Mouse (Mus musculus): ENCODE measurements around the gene 2900026A02Rik. TPM values are rescaled to one million over a fixed set of nuclear protein-coding genes. Genes with fewer than 3 reads are reported as not detected.
A peak's percentile ranks its signal among the peaks of the same experiment; 100 is the strongest.

2900026A02Rik gene
- polyA plus RNA-seq, 1 experiment from 2014 or later, result 26.0 TPM

DNA sequence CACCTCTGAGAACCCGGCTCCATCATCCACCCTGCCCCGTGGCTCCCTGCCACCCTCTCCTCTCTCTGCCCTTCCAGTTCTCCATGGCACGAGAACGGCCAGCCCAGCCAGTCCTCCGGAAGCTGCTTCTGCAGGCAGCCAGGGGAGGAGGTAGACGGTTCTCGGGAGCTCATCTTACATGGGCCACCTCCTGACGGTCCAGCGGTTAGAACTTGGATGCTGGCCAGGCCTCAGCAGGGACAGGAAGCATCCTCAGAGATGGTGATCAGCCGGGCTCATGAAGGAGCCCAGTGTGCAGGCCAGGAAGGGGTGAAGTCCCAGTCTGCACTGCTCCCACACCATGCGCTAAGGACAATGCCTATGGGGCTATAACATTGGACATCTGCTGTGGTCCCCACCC lies 6.6 kb downstream of the 2900026A02Rik start:
- ChIA-PET CTCF (interaction anchor here (1.0 to 2.0 kb wide), 4 partner anchors 10 to 115 kb away, joined by 3 to 7 read pairs (median 4); partner anchors contain the start of gene Tmem211), POLR2A (no interaction called here)
- no peak for TF ChIP-seq CTCF (IDR thresholded peaks at IDR 0.05)
- ATAC-seq (peak; percentile 41), DNase-seq (ENCODE audit: low read depth, low spot score) (peak; percentile 93)
- in situ Hi-C loops (cut with MboI; ENCODE audit: low pct_unique_long_range_greater_than_20kb), result loop anchor here (25.0 kb wide), 1 partner anchor 673 kb away; no protein-coding TSS in a partner anchor
- no peaks in the 10 kb centered on the region for H3K27me3 ChIP-seq

DNA sequence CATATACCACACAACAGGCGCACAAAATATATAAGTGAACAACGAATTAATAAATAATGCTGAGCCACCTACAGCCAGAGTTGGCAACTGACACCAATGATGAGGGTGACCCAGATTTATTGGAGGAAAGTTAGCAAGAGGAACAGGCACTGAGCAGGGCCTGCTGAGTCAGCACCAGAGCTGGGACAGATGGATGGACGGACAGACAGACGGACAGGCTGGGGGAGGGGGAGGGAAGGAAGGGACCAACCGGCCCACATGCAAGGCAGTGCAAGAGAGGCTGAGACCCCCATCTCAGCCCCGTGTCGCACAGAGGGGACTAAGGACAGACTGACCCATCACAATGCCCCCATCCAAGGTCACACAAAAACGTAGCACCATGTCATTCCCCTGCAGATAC lies 7.0 kb downstream of the 2900026A02Rik start:
- POLR2A ChIA-PET, result no interaction called here
- no peaks in the 10 kb centered on the region for H3K27me3 ChIP-seq
- DNase-seq (ENCODE audit: low read depth, low spot score) (no peak), ATAC-seq (no peak)
- CTCF ChIA-PET, result interaction anchor here (1.0 to 2.0 kb wide), 4 partner anchors 10 to 114 kb away, joined by 3 to 7 read pairs (median 4); partner anchors contain the start of gene Tmem211
- TF ChIP-seq CTCF (IDR thresholded peaks at IDR 0.05), result no peak
- in situ Hi-C loops (cut with MboI; ENCODE audit: low pct_unique_long_range_greater_than_20kb), result loop anchor here (25.0 kb wide), 1 partner anchor 673 kb away; no protein-coding TSS in a partner anchor

DNA sequence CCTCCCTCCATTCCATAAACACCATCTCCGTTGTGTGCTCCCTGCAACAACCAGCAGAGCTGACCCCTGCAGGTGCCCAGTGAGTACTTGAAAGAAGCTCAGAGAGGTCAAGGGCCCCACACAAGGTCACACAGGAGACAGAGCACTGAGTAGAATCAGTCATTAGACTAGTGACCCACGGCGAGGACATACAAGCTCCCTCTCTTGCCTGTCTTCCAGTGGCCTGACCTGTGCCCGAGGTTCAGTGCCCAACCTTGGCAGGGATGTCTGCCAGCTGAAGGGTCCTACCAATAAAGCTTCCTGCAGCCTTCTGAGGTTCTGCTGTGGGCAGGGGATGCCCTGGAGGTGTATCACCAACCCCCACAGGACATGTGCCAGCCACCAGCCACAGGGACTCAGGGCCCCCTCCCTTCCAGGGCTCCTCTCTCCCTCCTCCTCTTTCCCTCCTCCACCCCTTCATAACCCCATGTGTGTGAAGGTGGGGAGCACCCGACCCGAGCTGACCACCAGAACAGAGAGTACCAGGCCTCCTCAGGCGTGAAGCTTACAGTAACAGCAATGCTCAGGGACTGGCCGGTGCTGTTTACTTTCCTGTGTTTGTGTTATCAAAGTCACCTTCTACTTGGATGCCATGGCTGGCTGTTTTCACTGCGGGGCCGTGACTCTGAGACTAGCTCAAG lies 8.7 kb downstream of the 2900026A02Rik start:
- ATAC-seq (no peak), DNase-seq (ENCODE audit: low read depth, low spot score) (no peak)
- in situ Hi-C loops (cut with MboI; ENCODE audit: low pct_unique_long_range_greater_than_20kb), result loop anchor here (25.0 kb wide), 1 partner anchor 675 kb away; no protein-coding TSS in a partner anchor
- TF ChIP-seq CTCF (IDR thresholded peaks at IDR 0.05), result no peak
- POLR2A ChIA-PET, result interaction anchor here (0.6 to 1.6 kb wide), 2 partner anchors 19 to 32 kb away, joined by 4 to 6 read pairs; no protein-coding TSS in a partner anchor
- H3K27me3 ChIP-seq, result no peaks in the 10 kb centered on the region
- CTCF ChIA-PET, result interaction anchor here (0.9 to 1.6 kb wide), 3 partner anchors 10 to 57 kb away, joined by 3 read pairs; no protein-coding TSS in a partner anchor

DNA sequence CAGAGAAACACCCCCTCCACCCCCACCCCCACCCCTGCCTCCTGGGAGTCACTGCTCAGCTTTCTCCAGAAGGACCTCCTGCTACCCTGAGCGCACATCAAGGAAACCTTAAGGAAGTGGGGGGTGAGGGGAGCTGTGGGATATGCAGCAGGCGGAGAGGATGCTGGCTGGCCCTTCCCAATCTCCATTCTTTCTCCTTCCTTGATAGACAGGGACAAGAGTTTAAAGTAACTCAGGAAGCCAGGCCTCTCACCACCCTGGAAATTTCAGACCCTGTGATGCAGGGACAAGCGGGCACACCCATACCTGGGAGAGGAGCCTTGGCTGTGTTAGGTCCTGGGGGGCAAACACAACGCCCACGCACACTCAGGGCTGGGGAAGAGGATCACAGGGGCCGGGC lies 10.7 kb downstream of the 2900026A02Rik start:
- in situ Hi-C loops (cut with MboI; ENCODE audit: low pct_unique_long_range_greater_than_20kb), result loop anchor here (25.0 kb wide), 1 partner anchor 677 kb away; no protein-coding TSS in a partner anchor
- DNase-seq (ENCODE audit: low read depth, low spot score) (no peak), ATAC-seq (no peak)
- POLR2A ChIA-PET, result interaction anchor here (0.6 kb wide), 1 partner anchor 56 kb away, joined by 3 read pairs; no protein-coding TSS in a partner anchor
- TF ChIP-seq CTCF (IDR thresholded peaks at IDR 0.05), result no peak
- H3K27me3 ChIP-seq, result no peaks in the 10 kb centered on the region
- CTCF ChIA-PET, result interaction anchor here (1.0 kb wide), 1 partner anchor 17 kb away, joined by 3 read pairs; no protein-coding TSS in a partner anchor

DNA sequence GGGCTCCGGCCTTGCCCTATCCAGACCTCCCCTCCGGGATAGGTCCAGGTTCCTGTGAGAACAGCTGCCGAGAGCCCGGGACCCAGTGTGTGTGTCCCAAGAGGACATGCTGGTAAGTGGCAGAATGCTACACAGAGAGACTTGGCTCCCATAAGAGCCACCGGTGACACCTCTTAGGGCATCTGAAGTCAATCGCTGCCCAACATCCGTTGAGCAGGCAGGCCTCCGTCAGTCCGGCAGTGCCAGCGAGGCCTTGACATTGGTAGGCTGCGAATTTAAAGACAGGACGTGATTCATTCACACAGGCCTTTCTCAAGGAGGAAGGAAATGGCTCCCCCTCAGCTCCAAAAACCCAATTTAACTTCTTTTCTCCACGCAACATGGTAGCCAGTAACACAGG lies 11.1 kb downstream of the 2900026A02Rik start:
- in situ Hi-C loops (cut with MboI; ENCODE audit: low pct_unique_long_range_greater_than_20kb), result loop anchor here (25.0 kb wide), 1 partner anchor 677 kb away; no protein-coding TSS in a partner anchor
- DNase-seq (ENCODE audit: low read depth, low spot score) (no peak), ATAC-seq (no peak)
- ChIA-PET POLR2A (no interaction called here), CTCF (interaction anchor here (1.2 to 1.6 kb wide), 2 partner anchors 12 to 16 kb away, joined by 4 read pairs; partner anchors contain the start of gene Tmem211)
- no peak for TF ChIP-seq CTCF (IDR thresholded peaks at IDR 0.05)
- no peaks in the 10 kb centered on the region for H3K27me3 ChIP-seq

DNA sequence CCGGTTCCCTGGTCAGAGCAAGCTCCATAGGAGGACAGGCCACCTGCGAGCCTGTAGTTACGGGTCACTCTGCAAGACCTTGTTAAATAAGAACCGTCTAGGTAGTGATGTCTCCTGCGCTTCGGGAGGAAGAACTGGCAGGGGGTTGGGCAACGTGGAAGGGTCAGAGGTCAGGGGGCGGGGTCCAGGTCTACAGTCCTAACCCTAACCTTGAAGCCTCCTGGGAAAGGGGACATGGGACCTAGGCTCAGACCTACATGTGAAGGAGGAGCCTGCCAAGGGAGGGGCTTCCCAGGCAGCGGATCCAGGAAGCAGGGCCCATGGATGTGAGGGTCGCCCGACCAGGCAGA lies 11.7 kb downstream of the 2900026A02Rik start:
- ChIA-PET CTCF (interaction anchor here (1.2 to 2.7 kb wide), 3 partner anchors 13 to 29 kb away, joined by 4 to 13 read pairs (median 4); partner anchors contain the start of gene Tmem211), POLR2A (interaction anchor here (0.7 kb wide), 1 partner anchor 17 kb away, joined by 3 read pairs; no protein-coding TSS in a partner anchor)
- no peaks in the 10 kb centered on the region for H3K27me3 ChIP-seq
- DNase-seq (ENCODE audit: low read depth, low spot score) (no peak), ATAC-seq (no peak)
- in situ Hi-C loops (cut with MboI; ENCODE audit: low pct_unique_long_range_greater_than_20kb), result loop anchor here (25.0 kb wide), 1 partner anchor 678 kb away; no protein-coding TSS in a partner anchor
- no peak for TF ChIP-seq CTCF (IDR thresholded peaks at IDR 0.05)

DNA sequence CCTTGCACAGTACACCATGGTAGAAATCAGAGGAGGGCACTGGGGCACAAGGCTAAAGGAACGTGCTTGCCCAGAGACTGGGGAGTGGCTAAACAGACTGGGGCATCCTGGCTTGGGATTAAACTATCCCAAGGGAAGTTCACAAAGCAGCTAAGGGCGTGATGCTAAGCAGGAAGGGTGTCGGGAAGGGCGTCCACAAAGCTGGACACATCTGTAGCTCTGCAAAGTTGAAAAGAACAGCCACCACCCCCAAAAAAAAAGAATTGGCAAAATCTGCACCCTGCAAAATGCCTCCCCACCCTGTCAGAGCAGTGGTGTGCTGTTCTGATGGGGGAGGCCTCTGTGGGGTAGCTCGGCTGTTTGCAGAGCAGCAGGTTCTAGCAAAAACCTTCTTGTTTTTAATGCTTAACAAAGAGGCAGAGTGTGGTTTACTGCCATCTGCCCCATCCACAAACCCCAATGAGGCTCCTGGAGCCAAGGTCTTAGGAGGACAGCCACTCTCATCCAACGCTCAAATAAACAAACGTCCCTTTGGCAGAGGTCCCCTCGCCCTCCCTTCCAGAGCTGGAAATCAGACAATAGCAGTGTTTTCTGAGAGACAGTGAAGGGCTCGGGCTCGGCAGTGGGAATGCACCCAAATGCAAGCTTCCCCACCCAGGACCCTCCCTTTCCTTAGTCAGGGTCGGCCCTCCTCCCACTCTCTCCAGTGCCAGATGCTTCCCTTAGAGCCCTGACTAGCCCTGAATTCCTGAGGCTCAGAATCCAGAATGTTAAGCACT lies 12.2 kb downstream of the 2900026A02Rik start:
- ATAC-seq (no peak), DNase-seq (ENCODE audit: low read depth, low spot score) (no peak)
- no peaks in the 10 kb centered on the region for H3K27me3 ChIP-seq
- in situ Hi-C loops (cut with MboI; ENCODE audit: low pct_unique_long_range_greater_than_20kb), result loop anchor here (25.0 kb wide), 1 partner anchor 678 kb away; no protein-coding TSS in a partner anchor
- ChIA-PET POLR2A (interaction anchor here (0.7 to 1.2 kb wide), 2 partner anchors 17 to 46 kb away, joined by 3 read pairs; no protein-coding TSS in a partner anchor), CTCF (interaction anchor here (1.2 to 2.7 kb wide), 4 partner anchors 11 to 29 kb away, joined by 3 to 13 read pairs (median 4); partner anchors contain the start of gene Tmem211)
- TF ChIP-seq CTCF (IDR thresholded peaks at IDR 0.05), result no peak

DNA sequence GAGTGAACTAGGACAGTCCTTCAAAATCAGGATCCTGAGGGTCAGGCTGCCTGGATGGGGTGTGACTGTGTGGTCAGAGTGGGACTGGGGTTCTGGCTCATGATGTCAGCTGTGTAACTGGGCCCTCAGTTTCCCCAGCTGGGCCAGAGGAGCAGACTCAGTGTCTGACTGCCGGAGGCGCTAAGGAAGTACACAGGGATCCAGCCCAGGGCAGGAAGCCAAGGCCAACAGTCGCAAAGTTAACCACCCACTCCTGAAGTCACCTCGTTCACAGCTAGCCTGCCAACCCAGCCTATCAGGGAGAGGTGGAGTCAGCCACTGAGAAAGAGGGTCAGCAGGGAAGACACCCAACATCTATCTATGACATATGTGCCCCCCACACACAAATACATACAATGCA lies 13.0 kb downstream of the 2900026A02Rik start:
- DNase-seq (ENCODE audit: low read depth, low spot score) (no peak), ATAC-seq (no peak)
- no peaks in the 10 kb centered on the region for H3K27me3 ChIP-seq
- CTCF ChIA-PET, result interaction anchor here (1.2 to 2.7 kb wide), 4 partner anchors 12 to 28 kb away, joined by 3 to 13 read pairs (median 4); partner anchors contain the start of gene Tmem211
- no peak for TF ChIP-seq CTCF (IDR thresholded peaks at IDR 0.05)
- POLR2A ChIA-PET, result interaction anchor here (1.0 to 1.2 kb wide), 2 partner anchors 8 to 46 kb away, joined by 3 to 4 read pairs; no protein-coding TSS in a partner anchor
- in situ Hi-C loops (cut with MboI; ENCODE audit: low pct_unique_long_range_greater_than_20kb), result loop anchor here (25.0 kb wide), 1 partner anchor 679 kb away; no protein-coding TSS in a partner anchor

DNA sequence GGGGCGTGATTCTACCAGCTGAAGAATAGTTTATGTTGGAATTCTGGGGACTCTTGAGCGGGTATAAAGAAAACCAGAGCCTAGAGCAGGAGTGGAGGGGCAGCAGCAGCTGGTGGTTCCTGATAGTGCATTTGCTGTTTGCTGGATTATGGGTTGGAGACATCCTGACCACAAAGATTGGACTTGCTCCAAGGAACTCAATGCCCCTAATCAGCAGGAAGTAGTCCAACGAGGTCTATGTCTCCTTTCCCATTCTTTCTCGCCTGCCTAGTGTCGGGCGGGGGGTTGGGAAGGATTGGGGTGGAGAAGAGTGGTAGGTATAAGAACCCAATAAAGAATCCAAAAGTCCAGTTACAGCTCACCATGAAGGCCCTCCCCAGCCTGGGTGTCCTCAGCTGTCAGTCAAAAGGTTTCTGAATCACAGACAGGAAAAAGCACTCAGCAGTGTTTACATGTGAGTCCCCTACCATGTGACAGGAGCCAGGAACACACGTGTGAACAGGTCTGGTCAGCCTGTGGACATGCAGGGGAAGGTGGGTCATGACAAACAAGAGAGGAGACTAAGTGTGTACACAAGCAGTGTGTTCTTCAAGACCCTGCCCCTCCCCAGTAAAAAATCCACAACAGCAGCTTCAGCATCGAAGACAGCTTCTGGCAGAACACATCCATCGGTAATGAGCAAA lies 14.2 kb downstream of the 2900026A02Rik start:
- H3K27me3 ChIP-seq, result no peaks in the 10 kb centered on the region
- DNase-seq (ENCODE audit: low read depth, low spot score) (no peak), ATAC-seq (no peak)
- ChIA-PET POLR2A (interaction anchor here (1.0 to 1.3 kb wide), 2 partner anchors 9 to 13 kb away, joined by 3 to 4 read pairs; no protein-coding TSS in a partner anchor), CTCF (interaction anchor here (1.2 to 2.7 kb wide), 5 partner anchors 10 to 39 kb away, joined by 3 to 13 read pairs (median 4); partner anchors contain the start of gene Tmem211)
- no peak for TF ChIP-seq CTCF (IDR thresholded peaks at IDR 0.05)
- in situ Hi-C loops (cut with MboI; ENCODE audit: low pct_unique_long_range_greater_than_20kb), result loop anchor here (25.0 kb wide), 1 partner anchor 680 kb away; no protein-coding TSS in a partner anchor

Measured in Patski (cell line).